Mouse (Mus musculus): Measurements from ENCODE around the gene Ano9. TPM values are rescaled to one million over a fixed set of nuclear protein-coding genes. Genes with fewer than 3 reads are reported as not detected.

Ano9 gene
- polyA plus RNA-seq (2017; shearing (Covaris generic)) = not detected

GRCm38 (mm10) chr7:141117636-141118035 lies at the start of gene Ano9:
Gene Ano9, minus strand, starts transcription at chr7:141117806.

GRCm38 (mm10) chr7:141122245-141122644 lies 4.6 kb upstream of the Ano9 start, which contains the start of gene Ptdss2:
Gene Ptdss2, plus strand, starts transcription at chr7:141122382.

GRCm38 (mm10) chr7:141099911-141100691 lies 17.5 kb downstream of the Ano9 start, which contains the start of gene Sigirr:
Gene Sigirr, minus strand, starts transcription at chr7:141100572.

GRCm38 (mm10) chr7:141077841-141078240 lies 39.8 kb downstream of the Ano9 start, which contains the start of gene Pkp3:
Gene Pkp3, plus strand, starts transcription at chr7:141078218.

GRCm38 (mm10) chr7:141060426-141061242 lies 57.0 kb downstream of the Ano9 start, which contains the start of gene B4galnt4:
Gene B4galnt4, plus strand, starts transcription at chr7:141061104.

Other genes with a start within 250 kb of the Ano9 start
- 145 TPM for gene Psmd13, start 235.8 kb downstream of the Ano9 start, polyA plus RNA-seq (2017; shearing (Covaris generic))
- gene Sirt3, start 235.5 kb downstream of the Ano9 start, polyA plus RNA-seq (2017; shearing (Covaris generic)) = 2.6 TPM
- not detected for gene Cox8b, start 217.4 kb downstream of the Ano9 start, polyA plus RNA-seq (2017; shearing (Covaris generic))
- 0.11 TPM for gene Nlrp6, start 196.9 kb downstream of the Ano9 start, polyA plus RNA-seq (2017; shearing (Covaris generic))
- gene Pgghg, start 176.4 kb downstream of the Ano9 start, polyA plus RNA-seq (2017; shearing (Covaris generic)) = 9.2 TPM
- not detected for gene Ifitm5, start 167.5 kb downstream of the Ano9 start, polyA plus RNA-seq (2017; shearing (Covaris generic))
- gene Gm45717, start 161.9 kb downstream of the Ano9 start, polyA plus RNA-seq (2017; shearing (Covaris generic)) = not detected
- 19.8 TPM for gene Ifitm2, start 161.8 kb downstream of the Ano9 start, polyA plus RNA-seq (2017; shearing (Covaris generic))
- gene Ifitm1, start 150.6 kb downstream of the Ano9 start, polyA plus RNA-seq (2017; shearing (Covaris generic)) = 8.4 TPM
- 9.4 TPM for gene Ifitm3, start 107.0 kb downstream of the Ano9 start, polyA plus RNA-seq (2017; shearing (Covaris generic))
- gene Ifitm6, start 99.9 kb downstream of the Ano9 start, polyA plus RNA-seq (2017; shearing (Covaris generic)) = not detected
- gene Gm17387, start 88.7 kb downstream of the Ano9 start, polyA plus RNA-seq (2017; shearing (Covaris generic)) = not detected
- gene B4galnt4, start 56.7 kb downstream of the Ano9 start, polyA plus RNA-seq (2017; shearing (Covaris generic)) = 19.2 TPM
- gene Pkp3, start 39.6 kb downstream of the Ano9 start, polyA plus RNA-seq (2017; shearing (Covaris generic)) = 186 TPM
- 69.4 TPM for gene Sigirr, start 17.2 kb downstream of the Ano9 start, polyA plus RNA-seq (2017; shearing (Covaris generic))
- gene Ptdss2, start 4.6 kb upstream of the Ano9 start, polyA plus RNA-seq (2017; shearing (Covaris generic)) = 4.1 TPM
- gene Rnh1, start 55.1 kb upstream of the Ano9 start, polyA plus RNA-seq (2017; shearing (Covaris generic)) = 81.9 TPM
- 25.0 TPM for gene Hras, start 76.2 kb upstream of the Ano9 start, polyA plus RNA-seq (2017; shearing (Covaris generic))
- 2.7 TPM for gene Lrrc56, start 76.4 kb upstream of the Ano9 start, polyA plus RNA-seq (2017; shearing (Covaris generic))
- gene Lmntd2, start 96.3 kb upstream of the Ano9 start, polyA plus RNA-seq (2017; shearing (Covaris generic)) = 13.5 TPM
- gene Rassf7, start 98.1 kb upstream of the Ano9 start, polyA plus RNA-seq (2017; shearing (Covaris generic)) = 6.5 TPM
- gene Phrf1, start 111.0 kb upstream of the Ano9 start, polyA plus RNA-seq (2017; shearing (Covaris generic)) = 95.3 TPM
- 405 TPM for gene Irf7, start 148.7 kb upstream of the Ano9 start, polyA plus RNA-seq (2017; shearing (Covaris generic))
- gene Cdhr5, start 159.0 kb upstream of the Ano9 start, polyA plus RNA-seq (2017; shearing (Covaris generic)) = not detected
- gene Sct, start 161.3 kb upstream of the Ano9 start, polyA plus RNA-seq (2017; shearing (Covaris generic)) = not detected
- gene Drd4, start 174.2 kb upstream of the Ano9 start, polyA plus RNA-seq (2017; shearing (Covaris generic)) = not detected
- 53.6 TPM for gene Deaf1, start 209.9 kb upstream of the Ano9 start, polyA plus RNA-seq (2017; shearing (Covaris generic))
- 23.2 TPM for gene Tmem80, start 209.9 kb upstream of the Ano9 start, polyA plus RNA-seq (2017; shearing (Covaris generic))
- 0.23 TPM for gene Eps8l2, start 221.1 kb upstream of the Ano9 start, polyA plus RNA-seq (2017; shearing (Covaris generic))

All from effector memory CD4-positive, alpha-beta T cell, adult 7 months (primary cell).